Mouse (Mus musculus) adrenal gland, adult 2 months (tissue): ENCODE measurements around the gene Slc25a3. TPM values are rescaled to one million over a fixed set of nuclear protein-coding genes. Genes with fewer than 3 reads are reported as not detected.

Experiments
- DNase-seq: peaks from one replicate; pipeline ENCODE4 v3.0.0; 2021
- polyA plus RNA-seq: library from polyadenylated mRNA; depleted of rRNA; stranded (reverse); fragments of >200 nt; gene quantifications from 2 replicates; pipeline ENCODE4 v1.2.3, GENCODE M21; 2012
- total RNA-seq, 2 experiments: library from RNA; stranded (reverse); gene quantifications; 2 replicates each; pipeline ENCODE4 v1.2.3; 2021

Slc25a3 gene
- total and polyA plus RNA-seq, 3 experiments: 1,193 to 3,093 (median 1,310) TPM

- no peak for DNase-seq
Measured at GRCm38 (mm10) chr10:91142654-91143191, 18.9 kb upstream of the Slc25a3 start.

GRCm38 (mm10) chr10:91141564-91141963 is 17.7 kb upstream of the Slc25a3 start:
- no peak for DNase-seq

GRCm38 (mm10) chr10:91139148-91139766 is 15.4 kb upstream of the Slc25a3 start:
- no peak for DNase-seq

- peak; percentile 16 for DNase-seq
Measured at GRCm38 (mm10) chr10:91138317-91138716, 14.5 kb upstream of the Slc25a3 start.

GRCm38 (mm10) chr10:91137400-91137799 is 13.5 kb upstream of the Slc25a3 start:
- peak; percentile 12 for DNase-seq

- DNase-seq: no peak
Measured at GRCm38 (mm10) chr10:91135302-91135972, 11.6 kb upstream of the Slc25a3 start.

GRCm38 (mm10) chr10:91131565-91131964 is 7.7 kb upstream of the Slc25a3 start:
- no peak for DNase-seq

- no peak for DNase-seq
Measured at GRCm38 (mm10) chr10:91130792-91131191, 6.9 kb upstream of the Slc25a3 start.

- DNase-seq: peak; percentile 63
Measured at GRCm38 (mm10) chr10:91128551-91129160, 4.8 kb upstream of the Slc25a3 start.

GRCm38 (mm10) chr10:91127395-91127794 is 3.5 kb upstream of the Slc25a3 start:
- DNase-seq: no peak

- peak; percentile 42 for DNase-seq
Measured at GRCm38 (mm10) chr10:91126618-91127355, 2.9 kb upstream of the Slc25a3 start.

- peak; percentile 79 for DNase-seq
Measured at GRCm38 (mm10) chr10:91123281-91123827, 505 bp downstream of the Slc25a3 start.

GRCm38 (mm10) chr10:91122646-91123045 is 1.2 kb downstream of the Slc25a3 start:
- DNase-seq: no peak

- DNase-seq: no peak
Measured at GRCm38 (mm10) chr10:91116958-91117357, 6.9 kb downstream of the Slc25a3 start.

- DNase-seq: no peak
Measured at GRCm38 (mm10) chr10:91109841-91110240, 14.0 kb downstream of the Slc25a3 start.

- no peak for DNase-seq
Measured at GRCm38 (mm10) chr10:91105981-91106380, 17.9 kb downstream of the Slc25a3 start.

GRCm38 (mm10) chr10:91102799-91103590 is 20.9 kb downstream of the Slc25a3 start:
- no peak for DNase-seq

GRCm38 (mm10) chr10:91101936-91102335 is 21.9 kb downstream of the Slc25a3 start:
- no peak for DNase-seq

GRCm38 (mm10) chr10:91100101-91100500 is 23.8 kb downstream of the Slc25a3 start:
- DNase-seq: no peak

- no peak for DNase-seq
Measured at GRCm38 (mm10) chr10:91098056-91098455, 25.8 kb downstream of the Slc25a3 start.
